Mouse (Mus musculus) megakaryocyte, embryonic 14.5 days (primary cell): ENCODE results near the gene Lhfpl3.

ENCODE experiments used
- FLI1 ChIP-seq: IDR thresholded peaks from 2 replicates; pipeline ENCODE4 v1.6.1; 2012; ENCODE audit warnings: low read length, inconsistent platforms, mixed read lengths
- GATA1 ChIP-seq: IDR thresholded peaks from 3 replicates; pipeline ENCODE4 v1.6.1; 2012; ENCODE audit warnings: mixed read lengths, low read length, inconsistent platforms, borderline replicate concordance

- TF ChIP-seq GATA1 (no peak), FLI1 (no peak)
Observed at GRCm38 (mm10) chr5:23196879-23197278, 451.0 kb downstream of the Lhfpl3 start.
